Mouse (Mus musculus) lung, embryonic 15.5 days (tissue): Measurements from ENCODE around the gene Itga10. TPM values are rescaled to one million over a fixed set of nuclear protein-coding genes. Genes with fewer than 3 reads are reported as not detected.
A peak's percentile ranks its signal among the peaks of the same experiment; 100 is the strongest.
"Not testable (repeated sequence)": the region's sequence is repeated elsewhere in the genome, so short reads cannot be mapped to it uniquely, and the experiment has no call there.

ENCODE experiments used
- ATAC-seq: fragments of 200-750 bp; cut with Nextera tagmentation; 2 replicates; pipeline ENCODE4 v1.8.0; 2017; ENCODE audit warnings: moderate number of reproducible peaks, borderline replicate concordance; ENCODE audit not compliant: low FRiP score, low TSS enrichment; ENCODE audit errors: extremely low read depth
- H3K27ac ChIP-seq: fragments of 300-500 bp; sonication (generic); 2 replicates; pipeline ENCODE4 v1.5.1; 2015; ENCODE audit warnings: moderate library complexity, mild to moderate bottlenecking, inconsistent platforms
- H3K27me3 ChIP-seq: fragments of 300-500 bp; sonication (generic); 2 replicates; pipeline ENCODE4 v1.6.1; 2015; ENCODE audit warnings: inconsistent platforms
- H3K36me3 ChIP-seq: fragments of 300-500 bp; sonication (generic); 2 replicates; pipeline ENCODE4 v1.6.1; 2015; ENCODE audit warnings: inconsistent platforms
- H3K4me1 ChIP-seq: fragments of 300-500 bp; sonication (generic); 2 replicates; pipeline ENCODE4 v1.6.1; 2015; ENCODE audit warnings: inconsistent platforms
- H3K4me2 ChIP-seq: fragments of 300-500 bp; sonication (generic); 2 replicates; pipeline ENCODE4 v1.6.1; 2015; ENCODE audit warnings: inconsistent platforms, mild to moderate bottlenecking, moderate library complexity
- H3K4me3 ChIP-seq: fragments of 300-500 bp; sonication (generic); 2 replicates; pipeline ENCODE4 v1.5.1; 2015; ENCODE audit warnings: mild to moderate bottlenecking, inconsistent platforms
- H3K9ac ChIP-seq: fragments of 300-500 bp; sonication (generic); 2 replicates; pipeline ENCODE4 v1.6.1; 2015; ENCODE audit warnings: inconsistent platforms
- H3K9me3 ChIP-seq: fragments of 300-500 bp; sonication (generic); 2 replicates; pipeline ENCODE4 v1.6.1; 2016; ENCODE audit warnings: inconsistent platforms
- WGBS: fragments of 180-500 bp; shearing (Covaris S2); methylation state at CpG from one replicate; pipeline ENCODE4 v1.1.7; 2015; 5-methylcytosine and 5-hydroxymethylcytosine counted together
- polyA plus RNA-seq: library from polyadenylated mRNA; unstranded; fragments of >200 nt; fragmentation: Nextera tagmentation; extraction: Ambion mirVana; gene quantifications from 2 replicates; pipeline ENCODE4 v1.2.1, GENCODE M21; 2015

Itga10 gene
- polyA plus RNA-seq, 1 experiment from 2014 or later: 1.00 TPM

DNA sequence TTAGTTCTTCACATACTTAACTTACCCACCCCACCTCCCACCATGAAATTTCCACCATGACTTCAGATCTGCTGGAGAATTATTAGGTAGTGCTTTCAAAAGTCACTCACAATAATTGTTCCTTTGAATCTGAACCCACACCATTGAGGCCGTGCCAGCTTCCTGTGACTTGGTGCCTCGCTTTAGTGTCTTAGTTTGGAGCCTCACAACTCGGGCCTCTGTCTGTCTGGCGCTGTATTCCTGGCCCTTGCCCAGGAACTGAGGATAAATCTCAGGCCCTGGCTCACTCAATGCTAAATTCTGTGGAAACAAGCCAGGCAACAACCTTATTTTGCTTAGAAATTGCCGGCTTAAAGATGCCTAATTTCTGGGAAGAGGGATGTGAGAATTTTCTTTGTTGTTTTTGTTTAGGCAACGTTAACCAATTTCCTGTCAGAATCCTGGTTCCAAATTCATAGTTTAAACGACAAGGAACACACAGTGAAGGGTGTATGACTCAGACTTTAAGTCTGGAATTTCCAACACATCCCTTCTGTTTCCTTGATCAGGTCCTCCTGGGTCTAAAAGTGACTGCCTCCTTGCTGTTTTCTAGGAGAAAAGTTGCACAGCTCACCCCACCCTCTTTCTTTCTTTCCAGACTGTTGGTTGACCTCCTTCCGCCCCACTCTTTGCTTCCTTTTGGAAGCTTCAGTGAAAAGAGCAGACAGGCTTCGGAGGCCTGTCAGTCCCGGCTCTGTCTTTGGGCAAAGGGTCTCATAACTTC is 43.3 kb upstream of the Itga10 start:
- peak overlapping the region; percentile 74 for H3K4me2 ChIP-seq
- WGBS: 24% methylated on average over 10 of the region's 10 CpGs
- H3K4me3 ChIP-seq: peak overlapping the region; percentile 69
- H3K36me3 ChIP-seq: no peaks in the 10 kb centered on the region
- no peak for ATAC-seq
- peaks cover 30% of the 10 kb centered on the region for H3K4me1 ChIP-seq
- peak overlapping the region; percentile 74 for H3K9ac ChIP-seq
- no peaks in the 10 kb centered on the region for H3K9me3 ChIP-seq
- H3K27me3 ChIP-seq: peaks cover 21% of the 10 kb centered on the region
- peak overlapping the region; percentile 99 for H3K27ac ChIP-seq

GRCm38 (mm10) chr3:96602704-96603084 is 42.7 kb upstream of the Itga10 start:
- H3K4me2 ChIP-seq: peak overlapping the region; percentile 74
- 14% methylated on average over 5 of the region's 5 CpGs for WGBS
- H3K27me3 ChIP-seq: peaks cover 15% of the 10 kb centered on the region
- no peak for ATAC-seq
- peaks cover 25% of the 10 kb centered on the region for H3K4me1 ChIP-seq
- H3K27ac ChIP-seq: peak overlapping the region; percentile 99
- H3K36me3 ChIP-seq: no peaks in the 10 kb centered on the region
- peak overlapping the region; percentile 69 for H3K4me3 ChIP-seq
- H3K9me3 ChIP-seq: no peaks in the 10 kb centered on the region
- H3K9ac ChIP-seq: peak overlapping the region; percentile 74

DNA sequence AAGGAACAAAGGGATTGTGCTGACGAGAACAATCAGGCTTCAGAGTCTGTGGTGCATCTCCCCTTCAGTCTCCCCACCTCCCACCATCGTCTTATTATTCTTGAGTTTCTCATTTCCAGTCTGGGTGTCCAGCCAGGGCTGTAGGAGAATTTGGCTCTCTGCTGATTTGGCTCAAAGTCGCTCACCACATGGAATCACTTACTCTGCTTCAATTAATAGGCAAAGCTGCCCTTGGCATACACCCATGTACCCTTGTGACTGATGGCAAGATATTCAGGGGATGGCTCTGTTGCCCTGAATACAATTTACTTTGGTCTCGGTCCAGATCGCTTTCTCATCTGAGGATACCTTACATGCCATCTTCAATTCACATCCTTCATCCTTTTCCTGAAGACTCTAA is 42.1 kb upstream of the Itga10 start:
- peak overlapping the region; percentile 69 for H3K4me3 ChIP-seq
- peak overlapping the region; percentile 99; the same call in 1 of the 2 replicates for H3K27ac ChIP-seq
- 52% methylated on average over 5 of the region's 5 CpGs for WGBS

DNA sequence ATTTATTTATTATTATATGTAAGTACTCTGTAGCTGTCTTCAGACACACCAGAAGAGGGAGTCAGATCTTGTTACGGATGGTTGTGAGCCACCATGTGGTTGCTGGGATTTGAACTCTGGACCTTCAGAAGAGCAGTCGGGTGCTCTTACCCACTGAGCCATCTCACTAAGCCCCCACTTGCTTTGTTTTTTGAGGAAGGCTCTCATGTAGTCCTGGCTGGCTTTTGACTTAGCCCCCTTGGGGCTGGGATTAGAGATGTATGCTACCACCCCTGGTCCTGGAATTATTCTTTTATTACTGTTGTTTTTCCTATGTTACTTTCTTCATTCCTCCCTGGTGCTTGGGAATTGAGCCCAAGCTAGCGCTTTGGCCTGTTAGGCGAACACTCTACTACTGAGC is 39.4 kb upstream of the Itga10 start:
- H3K9ac ChIP-seq, ATAC-seq, H3K27me3 ChIP-seq, H3K36me3 ChIP-seq, H3K27ac ChIP-seq, H3K9me3 ChIP-seq, H3K4me3 ChIP-seq, H3K4me2 ChIP-seq: not testable (repeated sequence)
- 90% methylated on average over 4 of the region's 4 CpGs for WGBS
- H3K4me1 ChIP-seq: peaks cover 12% of the 10 kb centered on the region

More for the DNA sequence above, 42.1 kb upstream of the Itga10 start:
- Histone ChIP-seq H3K36me3 (no peaks in the 10 kb centered on the region), H3K27me3 (peaks cover 10% of the 10 kb centered on the region; the same call in 1 of the 2 replicates), H3K9ac (no peak overlapping the region), H3K9me3 (no peaks in the 10 kb centered on the region), H3K4me1 (peaks cover 19% of the 10 kb centered on the region), H3K4me2 (peak overlapping the region; percentile 74)
- no peak for ATAC-seq

DNA sequence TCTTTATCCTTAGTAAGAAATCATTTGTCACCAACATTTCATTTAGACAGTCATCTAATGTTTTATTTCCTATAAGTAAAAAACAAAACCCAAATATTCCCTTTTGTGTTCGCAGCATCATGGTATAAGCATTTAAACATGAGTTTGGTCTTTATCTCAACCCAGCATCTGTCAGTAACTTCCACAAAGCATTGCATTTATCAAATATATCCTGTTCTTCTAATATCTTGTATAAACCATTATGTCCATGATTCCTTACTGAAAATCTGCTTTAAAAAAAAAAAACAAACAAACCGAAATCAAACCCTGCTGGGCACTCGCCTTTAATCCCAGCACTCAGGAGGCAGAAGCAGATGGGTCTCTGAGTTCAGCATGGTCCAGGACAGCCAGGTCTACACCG is 38.8 kb upstream of the Itga10 start:
- H3K4me2 ChIP-seq: no peak overlapping the region
- no peak overlapping the region for H3K9ac ChIP-seq
- H3K27ac ChIP-seq: no peak overlapping the region
- no peaks in the 10 kb centered on the region for H3K36me3 ChIP-seq
- WGBS: 80% methylated on average over 4 of the region's 4 CpGs
- H3K9me3 ChIP-seq: no peaks in the 10 kb centered on the region
- H3K27me3 ChIP-seq: no peaks in the 10 kb centered on the region
- H3K4me1 ChIP-seq: peaks cover 12% of the 10 kb centered on the region
- no peak overlapping the region for H3K4me3 ChIP-seq
- ATAC-seq: no peak

GRCm38 (mm10) chr3:96617941-96618340 is 27.4 kb upstream of the Itga10 start:
- no peaks in the 10 kb centered on the region for H3K4me1 ChIP-seq
- H3K4me3 ChIP-seq: no peak overlapping the region
- 94% methylated on average over 3 of the region's 3 CpGs for WGBS
- H3K9me3 ChIP-seq: no peaks in the 10 kb centered on the region
- no peak overlapping the region for H3K27ac ChIP-seq
- peaks cover 51% of the 10 kb centered on the region for H3K36me3 ChIP-seq
- no peak for ATAC-seq
- no peak overlapping the region for H3K4me2 ChIP-seq
- no peak overlapping the region for H3K9ac ChIP-seq
- H3K27me3 ChIP-seq: no peaks in the 10 kb centered on the region

GRCm38 (mm10) chr3:96623201-96623600 is 22.2 kb upstream of the Itga10 start:
- H3K9me3 ChIP-seq: no peaks in the 10 kb centered on the region
- no peaks in the 10 kb centered on the region for H3K4me1 ChIP-seq
- H3K27me3 ChIP-seq: no peaks in the 10 kb centered on the region
- H3K4me2 ChIP-seq: no peak overlapping the region
- H3K27ac ChIP-seq: no peak overlapping the region
- H3K9ac ChIP-seq: no peak overlapping the region
- peaks cover 53% of the 10 kb centered on the region for H3K36me3 ChIP-seq
- no peak overlapping the region for H3K4me3 ChIP-seq
- 89% methylated on average over 4 of the region's 4 CpGs for WGBS
- ATAC-seq: no peak

DNA sequence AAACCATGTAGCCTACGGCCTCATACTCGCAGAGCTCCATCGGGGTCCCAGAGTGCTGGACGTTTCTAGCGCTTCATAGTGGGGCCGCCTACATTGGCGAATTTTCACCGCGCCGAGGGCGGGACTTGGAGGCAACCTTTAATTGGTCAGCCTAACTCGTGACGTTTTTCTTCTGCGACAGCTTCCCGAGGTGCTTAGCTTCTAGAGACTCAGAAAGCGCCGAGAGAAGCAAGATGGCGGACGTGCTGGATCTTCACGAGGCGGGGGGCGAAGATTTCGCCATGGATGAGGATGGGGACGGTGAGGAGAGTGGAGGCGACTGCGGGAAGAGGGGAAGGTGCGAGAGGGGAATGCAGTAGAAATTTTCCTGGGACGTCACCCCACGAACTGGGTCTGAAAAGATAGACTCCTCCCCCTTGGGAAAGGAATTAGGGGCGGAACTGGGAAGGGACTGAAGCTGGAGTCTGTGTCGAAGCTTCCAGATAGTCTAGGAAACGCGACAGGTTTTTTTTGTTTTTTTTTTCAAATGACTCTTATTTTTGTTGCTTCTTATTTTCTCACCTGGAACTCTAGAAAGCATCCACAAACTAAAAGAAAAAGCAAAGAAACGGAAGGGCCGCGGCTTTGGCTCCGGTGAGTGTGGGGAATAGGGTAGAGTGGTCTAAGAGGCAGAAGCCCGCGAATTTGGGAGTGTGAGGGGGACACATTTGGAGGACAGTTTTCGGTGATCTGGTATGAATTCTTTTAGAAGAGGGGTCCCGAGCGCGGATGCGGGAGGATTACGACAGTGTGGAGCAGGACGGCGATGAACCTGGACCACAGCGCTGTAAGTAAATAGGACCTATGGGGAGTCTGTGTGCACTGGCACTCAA is 15.4 kb upstream of the Itga10 start, which contains the start of gene Rbm8a:
Rbm8a (plus strand) TSS at position 205 of the 872 bp plus-strand sequence.
- peak within 1 kb of the TSS; percentile 76 for H3K4me2 ChIP-seq
- H3K9ac ChIP-seq: peak within 1 kb of the TSS; percentile 79
- H3K36me3 ChIP-seq: peaks cover 30% of the 10 kb centered on the region
- no peaks in the 10 kb centered on the region for H3K9me3 ChIP-seq
- under 1% methylated on average over 48 of the region's 48 CpGs for WGBS
- H3K4me1 ChIP-seq: peaks cover 25% of the 10 kb centered on the region
- ATAC-seq: peak; percentile 95
- peak within 1 kb of the TSS; percentile 80 for H3K4me3 ChIP-seq
- H3K27me3 ChIP-seq: no peaks in the 10 kb centered on the region
- peak within 1 kb of the TSS; percentile 81 for H3K27ac ChIP-seq

DNA sequence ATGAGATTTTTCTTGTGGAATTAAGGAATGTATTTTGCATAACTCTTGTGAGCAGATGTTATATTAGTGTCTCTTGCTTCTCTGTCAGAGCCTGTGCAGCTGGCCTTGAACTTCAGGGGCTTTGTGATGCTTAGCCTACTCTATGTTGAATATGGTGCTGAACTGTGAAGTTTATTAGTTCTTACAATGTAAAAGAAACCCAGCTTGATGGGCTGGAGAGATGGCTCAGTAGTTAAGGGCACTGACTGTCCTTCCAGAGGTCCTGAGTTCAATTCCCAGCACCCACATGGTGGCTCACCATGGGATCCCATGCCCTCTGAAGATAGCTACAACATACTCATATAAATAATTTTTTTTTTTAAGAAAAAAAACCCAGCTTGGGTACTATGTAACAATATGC is 13.3 kb upstream of the Itga10 start:
- peaks cover 24% of the 10 kb centered on the region for H3K36me3 ChIP-seq
- peaks cover 34% of the 10 kb centered on the region for H3K4me1 ChIP-seq
- H3K27ac ChIP-seq: no peak overlapping the region
- no peak overlapping the region for H3K9ac ChIP-seq
- no peak overlapping the region for H3K4me2 ChIP-seq
- ATAC-seq: no peak
- H3K9me3 ChIP-seq: no peaks in the 10 kb centered on the region
- H3K4me3 ChIP-seq: no peak overlapping the region
- no peaks in the 10 kb centered on the region for H3K27me3 ChIP-seq

DNA sequence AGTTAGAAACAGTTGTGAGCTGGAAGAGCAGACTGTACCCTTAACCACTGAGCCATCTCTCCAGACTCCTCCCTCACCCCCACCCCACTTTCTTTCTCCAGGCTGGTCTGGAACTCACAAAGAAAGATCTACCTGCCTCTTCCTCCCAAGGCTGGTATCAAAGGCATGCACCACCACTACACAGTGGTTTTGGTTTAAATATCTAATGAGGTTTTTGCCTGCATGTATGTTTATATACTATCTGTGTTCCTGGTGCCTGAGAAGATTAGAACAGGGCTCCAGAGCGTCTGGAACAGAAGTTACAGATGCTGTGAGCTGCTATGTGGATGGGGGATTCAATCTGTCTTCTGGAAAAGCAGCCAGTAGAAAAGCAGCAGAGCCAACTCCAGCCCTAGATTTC is 11.4 kb upstream of the Itga10 start:
- H3K4me2 ChIP-seq: no peak overlapping the region
- H3K4me1 ChIP-seq: peaks cover 28% of the 10 kb centered on the region
- no peak overlapping the region for H3K9ac ChIP-seq
- 55% methylated on average over 1 of the region's 1 CpGs for WGBS
- ATAC-seq: no peak
- H3K36me3 ChIP-seq: peaks cover 36% of the 10 kb centered on the region
- H3K27ac ChIP-seq: no peak overlapping the region
- H3K27me3 ChIP-seq: no peaks in the 10 kb centered on the region
- no peaks in the 10 kb centered on the region for H3K9me3 ChIP-seq
- H3K4me3 ChIP-seq: no peak overlapping the region

- Histone ChIP-seq H3K27me3 (no peaks in the 10 kb centered on the region), H3K9me3 (no peaks in the 10 kb centered on the region), H3K4me3 (peak within 1 kb of the TSS; percentile 93), H3K4me1 (peaks cover 25% of the 10 kb centered on the region), H3K4me2 (peak within 1 kb of the TSS; percentile 77), H3K27ac (peak within 1 kb of the TSS; percentile 87), H3K36me3 (peaks cover 45% of the 10 kb centered on the region), H3K9ac (peak within 1 kb of the TSS; percentile 97)
- ATAC-seq: peak; percentile 95
- 2% methylated on average over 60 of the region's 60 CpGs for WGBS
Observed at GRCm38 (mm10) chr3:96634928-96635879, 10.2 kb upstream of the Itga10 start, which contains the start of the genes Pex11b and Gm42957. Gene Pex11b (plus strand): TSS chr3:96635376. Gene Gm42957 (plus strand): TSS chr3:96635474.
